Mouse (Mus musculus): ENCODE measurements around the gene Sf3b4. TPM values are rescaled to one million over a fixed set of nuclear protein-coding genes. Genes with fewer than 3 reads are reported as not detected.
A peak's percentile ranks its signal among the peaks of the same experiment; 100 is the strongest.

The Sf3b4 gene
- polyA plus RNA-seq, 1 experiment from 2014 or later, result 145 TPM

DNA sequence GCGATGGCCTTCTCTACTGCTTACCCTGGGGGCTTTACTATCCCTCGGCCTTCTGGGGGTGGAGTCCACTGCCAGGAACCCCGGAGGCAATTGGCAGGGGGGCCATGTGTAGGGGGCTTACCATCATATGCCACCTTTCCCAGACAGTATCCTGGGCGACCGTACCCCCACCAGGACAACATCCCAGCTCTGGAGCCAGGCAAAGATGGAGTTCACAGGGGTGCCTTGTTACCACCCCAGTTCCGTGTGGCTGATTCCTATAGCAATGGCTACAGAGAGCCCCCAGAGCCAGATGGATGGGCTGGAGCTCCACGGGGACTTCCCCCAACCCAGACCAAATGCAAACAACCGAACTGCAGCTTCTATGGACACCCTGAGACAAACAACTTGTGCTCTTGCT, 16.6 kb upstream of the Sf3b4 start:
- ATAC-seq (ENCODE audit: low read depth), result no peak
- 90% methylated on average over 8 of the region's 8 CpGs for WGBS
- Histone ChIP-seq H3K27ac (ENCODE audit: low read depth, low read length) (no peak overlapping the region), H3K9me3 (ENCODE audit: control insufficient read depth, low read length) (no peaks in the 10 kb centered on the region), H3K27me3 (ENCODE audit: control insufficient read depth, insufficient read depth, low read length) (no peaks in the 10 kb centered on the region), H3K4me1 (ENCODE audit: control insufficient read depth, insufficient read depth, low read length) (peaks cover under 1% of the 10 kb centered on the region; the same call in 1 of the 2 replicates), H3K36me3 (ENCODE audit: control insufficient read depth, insufficient read depth, low read length) (peaks cover 24% of the 10 kb centered on the region), H3K9ac (replicated peaks; ENCODE audit: low read depth, low read length) (no peak overlapping the region), H3K4me3 (ENCODE audit: low read depth, low read length) (no peak overlapping the region), H3K4me2 (ENCODE audit: low read depth, low read length) (no peak overlapping the region)

DNA sequence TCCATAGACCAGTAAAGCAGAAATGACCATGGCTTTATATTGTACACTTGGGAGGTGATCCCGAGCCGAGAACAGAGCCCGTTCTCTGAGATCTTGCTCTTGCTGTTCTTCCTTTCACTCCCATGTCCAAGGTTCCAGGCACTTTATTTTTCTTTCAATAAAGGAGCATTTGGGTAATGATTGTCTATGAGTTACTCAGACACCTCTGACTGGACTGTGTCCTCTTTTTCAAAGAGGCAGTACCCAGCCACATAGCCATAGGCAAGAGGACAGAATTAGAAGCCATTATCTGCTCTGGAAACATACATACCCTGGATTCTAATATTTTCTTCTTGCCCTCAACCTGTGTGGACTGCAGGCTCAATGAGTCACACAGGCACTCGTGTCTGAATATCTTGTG, 12.3 kb upstream of the Sf3b4 start:
- Histone ChIP-seq H3K27ac (ENCODE audit: low read depth, low read length) (no peak overlapping the region), H3K4me2 (ENCODE audit: low read depth, low read length) (no peak overlapping the region)
- 80% methylated on average over 4 of the region's 4 CpGs for WGBS

GRCm38 (mm10) chr3:96160222-96160802, 11.8 kb upstream of the Sf3b4 start:
- no peak for ATAC-seq (ENCODE audit: low read depth)
- no peak overlapping the region for H3K9ac ChIP-seq (replicated peaks; ENCODE audit: low read depth, low read length)
- peaks cover 8% of the 10 kb centered on the region; the same call in 1 of the 2 replicates for H3K4me1 ChIP-seq (ENCODE audit: control insufficient read depth, insufficient read depth, low read length)
- no peaks in the 10 kb centered on the region for H3K9me3 ChIP-seq (ENCODE audit: control insufficient read depth, low read length)
- peaks cover 7% of the 10 kb centered on the region for H3K36me3 ChIP-seq (ENCODE audit: control insufficient read depth, insufficient read depth, low read length)
- 0 out of 2 replicates have a peak overlapping the region, but pooled peaks have one; percentile 29 for H3K27ac ChIP-seq (ENCODE audit: low read depth, low read length)
- 66% methylated on average over 4 of the region's 4 CpGs for WGBS
- H3K27me3 ChIP-seq (ENCODE audit: control insufficient read depth, insufficient read depth, low read length), result no peaks in the 10 kb centered on the region
- H3K4me3 ChIP-seq (ENCODE audit: low read depth, low read length), result no peak overlapping the region
- peak overlapping the region; percentile 93 for H3K4me2 ChIP-seq (ENCODE audit: low read depth, low read length)

More for the DNA sequence above, 12.3 kb upstream of the Sf3b4 start:
- no peak overlapping the region for H3K4me3 ChIP-seq (ENCODE audit: low read depth, low read length)
- H3K9me3 ChIP-seq (ENCODE audit: control insufficient read depth, low read length), result no peaks in the 10 kb centered on the region
- H3K36me3 ChIP-seq (ENCODE audit: control insufficient read depth, insufficient read depth, low read length), result peaks cover 7% of the 10 kb centered on the region
- ATAC-seq (ENCODE audit: low read depth), result no peak
- peaks cover 8% of the 10 kb centered on the region; the same call in 1 of the 2 replicates for H3K4me1 ChIP-seq (ENCODE audit: control insufficient read depth, insufficient read depth, low read length)
- no peak overlapping the region for H3K9ac ChIP-seq (replicated peaks; ENCODE audit: low read depth, low read length)
- H3K27me3 ChIP-seq (ENCODE audit: control insufficient read depth, insufficient read depth, low read length), result no peaks in the 10 kb centered on the region

DNA sequence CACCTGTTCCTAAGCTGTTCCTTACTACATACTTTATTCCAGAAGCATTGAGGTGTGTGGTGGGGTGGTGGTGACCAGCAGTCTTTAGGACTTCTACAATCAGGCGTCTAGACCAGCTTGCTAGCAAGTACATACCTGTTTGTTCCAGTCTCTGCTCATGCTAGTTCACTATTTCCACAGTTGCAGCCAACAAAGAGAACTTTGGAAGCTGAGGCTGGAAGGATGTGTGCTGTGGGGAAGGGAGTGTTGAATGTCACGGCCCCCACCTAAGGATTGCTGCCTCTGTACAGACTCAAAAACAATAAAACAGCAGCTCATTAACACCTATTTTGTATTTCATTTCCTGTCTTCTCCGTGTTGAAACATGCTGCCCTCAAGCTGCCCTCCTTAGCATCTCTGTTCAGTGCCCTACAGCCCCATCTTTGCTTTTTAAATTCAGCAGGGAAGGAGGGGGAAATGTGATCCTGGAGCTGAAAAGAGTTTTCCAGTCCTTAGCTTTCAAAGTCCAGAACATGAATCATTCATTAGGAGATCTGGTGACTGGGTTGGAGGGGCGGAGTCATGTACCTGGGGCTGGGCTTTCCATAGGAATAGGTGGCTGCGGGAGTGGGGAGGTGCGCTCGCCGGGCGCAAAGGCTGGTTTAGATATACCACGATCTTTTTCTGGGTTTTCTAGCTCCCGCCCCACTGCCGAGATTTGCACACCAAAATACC, 11.2 kb upstream of the Sf3b4 start:
- WGBS, result 1% methylated on average over 12 of the region's 12 CpGs
- Histone ChIP-seq H3K9me3 (ENCODE audit: control insufficient read depth, low read length) (no peaks in the 10 kb centered on the region), H3K4me2 (ENCODE audit: low read depth, low read length) (peak overlapping the region; percentile 93), H3K27me3 (ENCODE audit: control insufficient read depth, insufficient read depth, low read length) (no peaks in the 10 kb centered on the region), H3K4me1 (ENCODE audit: control insufficient read depth, insufficient read depth, low read length) (peaks cover 8% of the 10 kb centered on the region; the same call in 1 of the 2 replicates), H3K36me3 (ENCODE audit: control insufficient read depth, insufficient read depth, low read length) (peaks cover 1% of the 10 kb centered on the region; the same call in 1 of the 2 replicates), H3K4me3 (ENCODE audit: low read depth, low read length) (peak overlapping the region; percentile 38), H3K27ac (ENCODE audit: low read depth, low read length) (0 out of 2 replicates have a peak overlapping the region, but pooled peaks have one; percentile 29), H3K9ac (replicated peaks; ENCODE audit: low read depth, low read length) (peak overlapping the region; percentile 51)
- ATAC-seq (ENCODE audit: low read depth), result peak; percentile 69; the same call in 1 of the 2 replicates

DNA sequence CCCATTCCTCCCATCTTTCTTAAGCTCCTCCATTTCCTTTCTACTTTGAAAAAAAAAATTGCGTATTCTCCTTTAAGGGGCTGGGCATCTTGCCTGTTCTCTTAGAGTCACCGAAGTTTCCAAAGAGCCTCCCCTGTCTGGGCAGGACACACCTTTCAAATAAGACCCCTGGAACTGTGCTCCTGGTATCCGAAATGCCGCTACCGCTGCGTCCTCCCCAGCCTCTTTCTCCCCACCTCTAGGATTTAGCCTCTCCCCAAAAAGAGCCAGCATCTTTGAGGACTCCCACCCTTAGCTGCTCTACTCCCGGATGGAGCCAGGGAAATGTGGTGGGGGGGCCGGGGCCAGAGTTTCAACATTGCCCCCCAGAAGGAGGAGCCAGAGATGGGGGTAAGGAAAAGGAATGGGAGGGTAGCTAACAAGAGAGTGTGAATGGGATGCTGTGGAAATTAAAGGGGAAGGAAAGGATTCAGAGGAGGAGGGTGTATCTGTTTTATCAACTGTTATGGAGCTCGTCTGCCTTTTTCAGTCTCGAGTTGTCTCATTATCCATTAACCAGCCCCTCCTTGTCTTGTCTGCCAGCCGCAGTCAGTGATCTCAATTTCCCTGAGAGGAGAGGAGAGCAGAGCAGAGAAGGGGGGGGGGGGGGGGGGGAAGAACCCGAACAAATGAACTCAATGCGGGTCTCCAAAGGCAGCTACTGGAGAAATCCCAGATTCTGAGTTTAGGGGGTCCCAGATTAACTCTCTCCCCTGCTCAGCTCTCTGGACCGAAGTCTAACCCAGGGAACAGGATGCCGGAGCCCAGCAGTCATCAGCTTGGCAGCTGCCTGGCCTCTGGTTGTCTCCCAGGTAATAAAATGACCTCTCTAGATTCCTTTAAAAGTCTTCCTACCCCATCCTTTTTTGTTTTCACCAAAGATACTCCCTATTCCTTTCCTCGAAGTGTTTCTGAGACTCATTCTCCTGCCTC, 10.0 kb upstream of the Sf3b4 start, which contains the start of gene Mtmr11:
Gene Mtmr11 (plus strand): TSS at position 136 of the 972 bp plus-strand sequence.
- Histone ChIP-seq H3K4me1 (ENCODE audit: control insufficient read depth, insufficient read depth, low read length) (peaks cover 8% of the 10 kb centered on the region; the same call in 1 of the 2 replicates), H3K27me3 (ENCODE audit: control insufficient read depth, insufficient read depth, low read length) (no peaks in the 10 kb centered on the region), H3K27ac (ENCODE audit: low read depth, low read length) (no peak within 1 kb of the TSS; the same call in 1 of the 2 replicates), H3K4me3 (ENCODE audit: low read depth, low read length) (peak within 1 kb of the TSS; percentile 38), H3K36me3 (ENCODE audit: control insufficient read depth, insufficient read depth, low read length) (no peaks in the 10 kb centered on the region), H3K9ac (replicated peaks; ENCODE audit: low read depth, low read length) (peak within 1 kb of the TSS; percentile 51), H3K4me2 (ENCODE audit: low read depth, low read length) (peak within 1 kb of the TSS; percentile 93), H3K9me3 (ENCODE audit: control insufficient read depth, low read length) (no peaks in the 10 kb centered on the region)
- WGBS, result 4% methylated on average over 15 of the region's 16 CpGs
- ATAC-seq (ENCODE audit: low read depth), result peak; percentile 12; the same call in 1 of the 2 replicates

GRCm38 (mm10) chr3:96163040-96163439, 9.1 kb upstream of the Sf3b4 start:
- Histone ChIP-seq H3K27me3 (ENCODE audit: control insufficient read depth, insufficient read depth, low read length) (no peaks in the 10 kb centered on the region), H3K4me2 (ENCODE audit: low read depth, low read length) (peak overlapping the region; percentile 93), H3K27ac (ENCODE audit: low read depth, low read length) (no peak overlapping the region), H3K4me3 (ENCODE audit: low read depth, low read length) (no peak overlapping the region), H3K4me1 (ENCODE audit: control insufficient read depth, insufficient read depth, low read length) (peaks cover 8% of the 10 kb centered on the region; the same call in 1 of the 2 replicates), H3K36me3 (ENCODE audit: control insufficient read depth, insufficient read depth, low read length) (no peaks in the 10 kb centered on the region), H3K9ac (replicated peaks; ENCODE audit: low read depth, low read length) (no peak overlapping the region), H3K9me3 (ENCODE audit: control insufficient read depth, low read length) (no peaks in the 10 kb centered on the region)
- ATAC-seq (ENCODE audit: low read depth), result no peak
- 90% methylated on average over 6 of the region's 6 CpGs for WGBS

DNA sequence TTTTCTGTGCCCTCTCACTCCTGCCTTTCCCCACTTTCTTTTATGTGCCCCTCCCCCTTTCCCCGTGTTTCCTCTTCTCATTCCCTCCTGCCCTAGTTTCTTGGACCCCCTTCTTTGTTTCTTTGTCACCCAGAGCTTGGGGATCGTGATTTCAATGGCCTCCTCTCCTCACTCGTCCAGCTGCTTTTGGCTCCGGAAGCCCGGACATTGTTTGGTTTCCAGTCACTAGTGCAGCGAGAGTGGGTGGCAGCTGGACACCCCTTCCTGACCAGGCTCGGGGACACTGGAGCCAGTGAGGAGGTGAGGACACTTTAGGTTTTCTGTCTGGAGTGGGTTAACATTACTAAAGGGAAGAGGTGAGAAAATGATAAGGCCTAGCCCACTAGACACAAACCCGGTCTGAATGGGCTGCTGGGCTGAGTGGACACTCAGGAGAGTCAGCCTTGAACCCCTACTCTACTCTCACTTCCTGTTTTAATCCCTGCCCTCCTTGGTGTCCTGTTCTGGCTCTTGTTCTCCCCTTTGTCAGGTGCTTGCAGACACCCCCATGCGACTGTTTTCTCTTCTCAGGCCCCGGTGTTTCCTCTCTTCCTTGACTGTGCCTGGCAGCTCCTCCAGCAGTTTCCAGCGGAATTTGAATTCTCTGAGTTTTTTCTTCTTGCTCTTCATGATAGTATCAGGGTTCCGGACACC, 3.5 kb upstream of the Sf3b4 start:
- Histone ChIP-seq H3K27me3 (ENCODE audit: control insufficient read depth, insufficient read depth, low read length) (no peaks in the 10 kb centered on the region), H3K9ac (replicated peaks; ENCODE audit: low read depth, low read length) (no peak overlapping the region), H3K4me2 (ENCODE audit: low read depth, low read length) (no peak overlapping the region), H3K36me3 (ENCODE audit: control insufficient read depth, insufficient read depth, low read length) (no peaks in the 10 kb centered on the region), H3K27ac (ENCODE audit: low read depth, low read length) (no peak overlapping the region), H3K4me3 (ENCODE audit: low read depth, low read length) (no peak overlapping the region), H3K4me1 (ENCODE audit: control insufficient read depth, insufficient read depth, low read length) (peaks cover 21% of the 10 kb centered on the region), H3K9me3 (ENCODE audit: control insufficient read depth, low read length) (no peaks in the 10 kb centered on the region)
- no peak for ATAC-seq (ENCODE audit: low read depth)
- 73% methylated on average over 12 of the region's 12 CpGs for WGBS

DNA sequence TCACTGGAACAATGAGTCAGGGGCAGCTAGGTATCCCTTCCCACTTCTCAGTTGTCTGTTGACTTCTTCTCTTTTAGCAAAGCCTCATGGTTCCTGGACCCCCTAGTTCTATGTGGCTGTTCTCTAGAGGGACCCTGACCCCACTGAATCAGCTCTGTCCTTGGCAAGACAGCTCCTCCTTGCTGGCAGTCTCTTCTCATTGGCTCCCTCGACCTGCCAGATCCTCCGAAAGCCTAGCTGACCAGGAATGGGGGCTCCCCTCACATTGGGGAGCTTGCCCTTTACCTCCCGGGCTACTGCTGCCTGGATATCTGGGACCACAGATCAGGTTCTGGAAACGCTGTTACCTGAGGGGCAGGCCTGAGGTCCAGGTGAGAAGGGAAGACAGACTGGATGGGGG, 1.9 kb upstream of the Sf3b4 start:
- WGBS, result 95% methylated on average over 4 of the region's 4 CpGs
- H3K9ac ChIP-seq (replicated peaks; ENCODE audit: low read depth, low read length), result no peak overlapping the region
- no peak for ATAC-seq (ENCODE audit: low read depth)

More for the DNA sequence above, 1.9 kb upstream of the Sf3b4 start:
- Histone ChIP-seq H3K27ac (ENCODE audit: low read depth, low read length) (no peak overlapping the region), H3K4me2 (ENCODE audit: low read depth, low read length) (no peak overlapping the region; the same call in 1 of the 2 replicates), H3K9me3 (ENCODE audit: control insufficient read depth, low read length) (no peaks in the 10 kb centered on the region), H3K4me3 (ENCODE audit: low read depth, low read length) (no peak overlapping the region), H3K27me3 (ENCODE audit: control insufficient read depth, insufficient read depth, low read length) (no peaks in the 10 kb centered on the region), H3K36me3 (ENCODE audit: control insufficient read depth, insufficient read depth, low read length) (no peaks in the 10 kb centered on the region; the same call in 1 of the 2 replicates), H3K4me1 (ENCODE audit: control insufficient read depth, insufficient read depth, low read length) (peaks cover 21% of the 10 kb centered on the region)
